Mouse (Mus musculus): ENCODE measurements around the gene Dnmt3b. TPM values are rescaled to one million over a fixed set of nuclear protein-coding genes. Genes with fewer than 3 reads are reported as not detected.
A peak's percentile ranks its signal among the peaks of the same experiment; 100 is the strongest.

Gene Dnmt3b
- 1 to 10 TPM; 2.1 to 3.9 (median 2.8) TPM for total RNA-seq (2022)

GRCm38 (mm10) chr2:153649298-153650013, at the start of gene Dnmt3b:
Gene Dnmt3b, plus strand, starts transcription at chr2:153649450.
- peak; percentile 8 for DNase-seq

GRCm38 (mm10) chr2:153600021-153600666, 49.1 kb upstream of the Dnmt3b start:
- DNase-seq, result peak; percentile 53

- DNase-seq, result peak; percentile 77
Measured at GRCm38 (mm10) chr2:153600667-153601648, 48.3 kb upstream of the Dnmt3b start.

- DNase-seq, result no peak
Measured at GRCm38 (mm10) chr2:153603724-153604123, 45.5 kb upstream of the Dnmt3b start.

GRCm38 (mm10) chr2:153606421-153606820, 42.8 kb upstream of the Dnmt3b start:
- peak; percentile 19 for DNase-seq

- peak; percentile 67 for DNase-seq
Measured at GRCm38 (mm10) chr2:153607870-153608515, 41.3 kb upstream of the Dnmt3b start.

- DNase-seq, result peak; percentile 76
Measured at GRCm38 (mm10) chr2:153609058-153609457, 40.2 kb upstream of the Dnmt3b start.

GRCm38 (mm10) chr2:153609548-153609947, 39.7 kb upstream of the Dnmt3b start:
- peak; percentile 90 for DNase-seq

GRCm38 (mm10) chr2:153610426-153611240, 38.6 kb upstream of the Dnmt3b start:
- DNase-seq, result peak; percentile 13

- DNase-seq, result peak; percentile 30
Measured at GRCm38 (mm10) chr2:153611241-153611630, 38.0 kb upstream of the Dnmt3b start.

- no peak for DNase-seq
Measured at GRCm38 (mm10) chr2:153611743-153612142, 37.5 kb upstream of the Dnmt3b start.

- DNase-seq, result no peak
Measured at GRCm38 (mm10) chr2:153612594-153613281, 36.5 kb upstream of the Dnmt3b start.

GRCm38 (mm10) chr2:153616893-153617292, 32.4 kb upstream of the Dnmt3b start:
- DNase-seq, result no peak

- no peak for DNase-seq
Measured at GRCm38 (mm10) chr2:153618439-153618838, 30.8 kb upstream of the Dnmt3b start.

GRCm38 (mm10) chr2:153618889-153619288, 30.4 kb upstream of the Dnmt3b start:
- no peak for DNase-seq

- DNase-seq, result no peak
Measured at GRCm38 (mm10) chr2:153622449-153622848, 26.8 kb upstream of the Dnmt3b start.

GRCm38 (mm10) chr2:153630950-153631349, 18.3 kb upstream of the Dnmt3b start:
- DNase-seq, result no peak

GRCm38 (mm10) chr2:153631976-153632870, 17.0 kb upstream of the Dnmt3b start, which contains the start of gene Commd7:
Gene Commd7, minus strand, starts transcription at chr2:153632781.
- DNase-seq, result peak; percentile 71

- DNase-seq, result no peak
Measured at GRCm38 (mm10) chr2:153632871-153633226, 16.4 kb upstream of the Dnmt3b start.

- DNase-seq, result no peak
Measured at GRCm38 (mm10) chr2:153633259-153633658, 16.0 kb upstream of the Dnmt3b start.

All from adrenal gland, adult 8-10 months (tissue).